Mouse (Mus musculus): ENCODE measurements around the gene Acadl. TPM values are rescaled to one million over a fixed set of nuclear protein-coding genes. Genes with fewer than 3 reads are reported as not detected.
A peak's percentile ranks its signal among the peaks of the same experiment; 100 is the strongest.

Gene Acadl
- total RNA-seq (2021) = 100 to 1,000 TPM; 186 to 398 TPM
- long read RNA-seq, experiment 1, transcript Acadl-201 (11 exons, 1,916 nt) = major isoform, 253 of 323 reads
- long read RNA-seq, experiment 1, partial matches to known transcripts = 59 of 323 reads
- long read RNA-seq, experiment 1, other reads (novel, unspliced or antisense) = 11 of 323 reads
- long read RNA-seq, experiment 2, transcript Acadl-201 (11 exons, 1,916 nt) = major isoform, 342 of 446 reads
- long read RNA-seq, experiment 2, partial matches to known transcripts = 95 of 446 reads
- long read RNA-seq, experiment 2, other reads (novel, unspliced or antisense) = 9 of 446 reads

- intact Hi-C loops (cut with DNase I) = loop anchor here (2.0 to 5.0 kb wide), 2 partner anchors 34 to 46 kb away; partner anchors contain the start of gene Kansl1l
- no peak for TF ChIP-seq CTCF (IDR thresholded peaks at IDR 0.05)
- peak within 1 kb of the TSS; percentile 99 for H3K4me3 ChIP-seq
- H3K27ac ChIP-seq = peak within 1 kb of the TSS; percentile 97
- peak; percentile 95 for DNase-seq
Observed at GRCm38 (mm10) chr1:66862712-66863511, at the start of gene Acadl. TSS of gene Acadl (minus strand) at chr1:66863277.

DNA sequence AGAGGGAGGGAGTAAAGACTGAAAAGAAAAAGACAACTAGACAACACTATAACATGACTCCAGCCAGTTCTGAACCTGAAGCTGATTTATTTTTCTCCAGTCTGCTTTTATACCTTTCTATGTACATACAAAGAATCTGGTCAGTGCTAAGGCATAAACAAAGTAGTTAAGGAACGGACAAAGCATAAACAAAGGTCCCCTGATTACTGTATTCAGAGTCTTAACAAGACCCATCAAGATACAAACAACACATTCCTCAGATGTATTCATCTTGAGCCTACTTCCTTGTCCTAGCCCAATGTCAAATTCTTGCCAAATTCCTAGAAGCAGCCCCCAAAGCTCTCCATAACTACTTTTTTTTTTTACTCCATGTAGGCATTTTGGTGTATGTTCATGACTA is 49.2 kb upstream of the Acadl start:
- TF ChIP-seq CTCF (IDR thresholded peaks at IDR 0.05) = no peak
- intact Hi-C loops (cut with DNase I) = no loop called here
- Histone ChIP-seq H3K4me3 (no peak overlapping the region), H3K27ac (no peak overlapping the region)
- no peak for DNase-seq

DNA sequence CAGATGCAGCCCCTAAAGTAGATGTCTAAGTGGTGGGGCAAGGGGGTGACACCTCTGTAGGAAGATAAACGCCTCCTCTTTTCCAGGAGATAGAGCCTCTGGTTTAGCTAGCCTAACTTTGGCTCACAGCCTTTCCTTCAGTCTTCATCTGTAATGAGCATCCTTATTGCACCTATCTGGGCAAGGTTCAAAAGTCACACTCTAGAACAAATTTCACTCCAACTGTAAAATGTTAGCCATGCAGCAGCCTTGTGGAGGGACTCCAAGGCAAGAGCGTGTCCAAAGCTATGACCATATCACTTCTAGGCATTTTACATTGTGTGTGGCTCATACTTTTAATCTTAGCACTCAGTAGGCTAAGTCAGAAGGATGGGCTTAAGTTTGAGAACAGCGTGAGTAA is 39.5 kb upstream of the Acadl start:
- no peak overlapping the region for H3K27ac ChIP-seq
- DNase-seq = no peak
- no peak overlapping the region for H3K4me3 ChIP-seq
- intact Hi-C loops (cut with DNase I) = no loop called here
- no peak for TF ChIP-seq CTCF (IDR thresholded peaks at IDR 0.05)

DNA sequence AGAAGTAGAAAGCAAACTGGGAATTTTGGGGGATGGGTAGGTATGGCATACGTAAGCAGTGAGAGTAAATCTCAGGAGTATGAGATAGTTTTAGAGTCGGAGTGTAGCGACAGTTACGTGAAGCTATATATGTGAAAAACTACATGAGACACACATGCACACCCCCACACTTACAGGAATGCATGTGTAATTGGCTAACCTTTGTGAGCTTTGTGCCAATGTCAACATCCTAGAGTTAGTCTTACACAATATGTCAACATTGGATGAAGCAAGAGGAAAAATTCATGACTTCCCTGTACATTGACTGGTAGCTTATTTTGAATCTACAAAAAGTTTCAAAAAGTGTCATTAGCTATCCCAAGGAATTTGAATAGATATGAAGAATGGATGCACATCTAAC is 37.9 kb upstream of the Acadl start:
- intact Hi-C loops (cut with DNase I) = no loop called here
- Histone ChIP-seq H3K4me3 (no peak overlapping the region), H3K27ac (no peak overlapping the region)
- no peak for DNase-seq
- TF ChIP-seq CTCF (IDR thresholded peaks at IDR 0.05) = no peak

DNA sequence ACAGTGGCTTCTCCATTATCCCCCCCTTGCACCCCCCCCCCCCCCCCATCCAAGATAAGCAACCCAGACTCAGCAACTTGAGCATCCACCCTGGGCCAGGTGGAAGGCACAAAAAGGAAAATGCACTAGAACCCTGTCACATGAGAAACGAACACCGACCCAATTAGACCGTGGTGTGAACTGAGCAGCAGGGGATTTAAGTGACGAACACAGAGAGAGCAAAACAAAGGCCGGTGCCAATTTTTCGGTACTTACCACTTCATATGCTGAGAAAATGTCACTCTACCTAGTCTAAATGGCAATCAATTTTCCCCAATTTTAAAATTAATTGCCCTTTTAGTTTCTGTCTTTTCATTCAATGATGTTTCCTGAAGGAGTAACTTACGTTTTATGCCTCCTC is 35.2 kb upstream of the Acadl start:
- Histone ChIP-seq H3K27ac (peak overlapping the region; percentile 81; the same call in 1 of the 2 replicates), H3K4me3 (peak overlapping the region; percentile 66)
- intact Hi-C loops (cut with DNase I) = loop anchor here (5.0 kb wide), 1 partner anchor 36 kb away; the partner anchor contains the start of gene Acadl
- DNase-seq = no peak
- no peak for TF ChIP-seq CTCF (IDR thresholded peaks at IDR 0.05)

GRCm38 (mm10) chr1:66896556-66896955 is 33.5 kb upstream of the Acadl start:
- H3K27ac ChIP-seq = peak overlapping the region; percentile 81
- DNase-seq = no peak
- no peak for TF ChIP-seq CTCF (IDR thresholded peaks at IDR 0.05)
- intact Hi-C loops (cut with DNase I) = loop anchor here (1.0 to 5.0 kb wide), 3 partner anchors 34 to 96 kb away; partner anchors contain the start of gene Acadl
- H3K4me3 ChIP-seq = peak overlapping the region; percentile 66

DNA sequence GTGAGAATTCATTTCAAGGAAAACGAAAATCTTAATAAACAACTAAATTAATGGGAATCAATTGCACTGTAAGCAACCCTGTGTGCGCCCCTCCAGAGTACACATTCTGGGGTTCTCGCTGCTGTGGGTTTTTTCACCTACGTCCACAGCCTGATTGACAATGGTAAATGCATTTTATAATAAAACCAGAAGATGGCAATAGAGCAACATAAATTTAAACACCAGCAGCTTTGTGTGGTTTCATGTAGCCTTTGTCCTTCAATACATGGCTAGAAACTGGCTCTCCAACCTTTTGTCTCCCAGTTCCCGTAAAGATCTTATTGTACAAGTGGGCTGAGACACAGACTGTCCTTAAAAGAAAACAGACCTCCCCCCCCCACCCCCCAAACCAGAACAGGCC is 33.0 kb upstream of the Acadl start:
- no peak for DNase-seq
- Histone ChIP-seq H3K4me3 (peak overlapping the region; percentile 66), H3K27ac (peak overlapping the region; percentile 81)
- TF ChIP-seq CTCF (IDR thresholded peaks at IDR 0.05) = peak; percentile 51
- intact Hi-C loops (cut with DNase I) = loop anchor here (1.0 to 5.0 kb wide), 3 partner anchors 34 to 96 kb away; partner anchors contain the start of gene Acadl

DNA sequence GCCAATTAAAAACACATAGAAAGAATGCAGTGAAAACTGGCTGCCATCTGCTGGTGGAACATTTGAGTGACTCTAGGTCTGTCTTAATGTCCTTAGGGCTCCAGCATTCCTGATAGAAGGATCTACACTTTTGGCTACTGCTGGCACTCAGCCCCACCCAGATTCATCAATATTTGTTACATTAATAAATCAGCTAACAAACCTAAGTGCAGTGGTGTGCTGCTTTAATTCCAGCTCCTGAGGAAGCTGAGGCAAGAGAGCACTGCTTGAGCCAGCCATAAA is 32.7 kb upstream of the Acadl start:
- intact Hi-C loops (cut with DNase I) = loop anchor here (1.0 to 5.0 kb wide), 3 partner anchors 33 to 97 kb away; partner anchors contain the start of gene Acadl
- peak overlapping the region; percentile 81; the same call in 1 of the 2 replicates for H3K27ac ChIP-seq
- DNase-seq = peak; percentile 36
- peak; percentile 53 for TF ChIP-seq CTCF (IDR thresholded peaks at IDR 0.05)
- H3K4me3 ChIP-seq = peak overlapping the region; percentile 66

- Histone ChIP-seq H3K27ac (peak overlapping the region; percentile 81; the same call in 1 of the 2 replicates), H3K4me3 (peak overlapping the region; percentile 66)
- TF ChIP-seq CTCF (IDR thresholded peaks at IDR 0.05) = no peak
- intact Hi-C loops (cut with DNase I) = loop anchor here (5.0 kb wide), 1 partner anchor 33 kb away; the partner anchor contains the start of gene Acadl
- DNase-seq = no peak
Observed at GRCm38 (mm10) chr1:66895093-66895836, 32.2 kb upstream of the Acadl start.

- intact Hi-C loops (cut with DNase I) = no loop called here
- Histone ChIP-seq H3K27ac (no peak overlapping the region), H3K4me3 (no peak overlapping the region)
- no peak for DNase-seq
- TF ChIP-seq CTCF (IDR thresholded peaks at IDR 0.05) = no peak
Observed at GRCm38 (mm10) chr1:66887175-66887574, 24.1 kb upstream of the Acadl start.

DNA sequence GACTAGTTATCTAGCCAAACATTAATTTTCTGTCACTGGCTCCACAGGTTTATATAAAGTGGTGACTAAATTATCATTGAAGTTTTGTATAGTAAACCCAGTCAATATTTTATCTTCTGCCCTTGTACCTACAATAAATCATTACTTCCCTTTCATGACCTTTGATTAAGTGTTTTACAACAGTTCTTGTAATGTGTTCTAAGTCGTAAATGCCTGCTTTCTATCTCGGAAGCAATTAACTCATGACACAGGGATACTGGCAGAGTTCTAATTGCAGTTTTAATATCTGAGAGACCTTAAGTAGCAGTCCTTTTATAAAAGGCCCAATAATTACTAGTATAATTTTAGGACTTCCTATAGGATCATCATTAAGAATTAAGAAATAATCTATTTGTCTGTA is 17.1 kb upstream of the Acadl start:
- DNase-seq = no peak
- intact Hi-C loops (cut with DNase I) = no loop called here
- H3K4me3 ChIP-seq = no peak overlapping the region
- no peak for TF ChIP-seq CTCF (IDR thresholded peaks at IDR 0.05)
- H3K27ac ChIP-seq = no peak overlapping the region

- no peak overlapping the region for H3K27ac ChIP-seq
- intact Hi-C loops (cut with DNase I) = no loop called here
- TF ChIP-seq CTCF (IDR thresholded peaks at IDR 0.05) = no peak
Observed at GRCm38 (mm10) chr1:66874740-66875139, 11.7 kb upstream of the Acadl start.

More at GRCm38 (mm10) chr1:66874740-66875139, 11.7 kb upstream of the Acadl start:
- DNase-seq = no peak
- H3K4me3 ChIP-seq = no peak overlapping the region

All from gastrocnemius, adult 2 months (tissue).